Mouse (Mus musculus) cerebellum, adult 11-12 months (tissue): ENCODE measurements at regions not wholly inside any gene's neighbourhood (a gene's known extent, or its start where the extent isn't known, plus 50 kb on each side); places are given as distances from the start of the nearest gene placed in this dataset.
A peak's percentile ranks its signal among the peaks of the same experiment; 100 is the strongest.

ENCODE experiments used
- DNase-seq: peaks from one replicate; pipeline ENCODE4 v3.0.0; 2022

DNA sequence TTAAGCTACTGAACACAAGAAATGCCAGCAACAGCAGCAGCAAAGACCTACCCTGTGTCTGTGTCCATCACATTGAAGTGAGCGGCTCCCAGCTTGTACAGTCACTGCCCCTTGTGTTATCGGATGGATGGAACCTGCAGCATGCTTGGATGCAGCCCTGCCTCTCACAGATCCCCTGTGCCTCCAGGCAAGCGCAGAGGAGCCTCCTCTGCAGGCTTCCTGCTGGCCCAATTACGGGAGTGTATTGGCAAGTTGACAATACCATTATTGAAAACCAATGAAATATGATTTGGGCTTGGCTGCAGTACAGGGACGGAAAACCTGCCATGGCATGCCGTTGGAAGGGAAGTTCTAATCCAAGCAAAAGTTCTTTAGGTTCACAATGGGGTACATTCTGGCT is 81.9 kb upstream of the Otos start:
- DNase-seq, result no peak

DNA sequence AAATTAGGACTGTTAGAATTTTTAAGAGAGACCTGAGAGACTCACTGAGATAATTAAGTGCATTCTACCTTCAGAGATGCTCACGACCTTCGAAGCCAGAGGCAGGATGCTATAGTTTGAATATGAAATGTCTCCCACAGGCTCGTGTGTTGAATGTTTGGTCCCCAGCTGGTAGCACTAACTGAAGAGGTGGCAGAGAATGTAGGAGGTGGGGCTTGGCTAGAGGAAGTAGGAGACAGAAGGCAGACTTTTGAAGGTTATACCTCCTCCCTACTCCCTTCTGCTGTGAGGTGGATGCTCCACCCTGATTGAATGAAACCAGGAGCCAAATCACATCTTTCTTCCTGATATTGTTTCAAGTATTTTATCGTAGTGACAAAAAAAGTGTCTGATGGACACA is 79.3 kb upstream of the Otos start:
- no peak for DNase-seq

DNA sequence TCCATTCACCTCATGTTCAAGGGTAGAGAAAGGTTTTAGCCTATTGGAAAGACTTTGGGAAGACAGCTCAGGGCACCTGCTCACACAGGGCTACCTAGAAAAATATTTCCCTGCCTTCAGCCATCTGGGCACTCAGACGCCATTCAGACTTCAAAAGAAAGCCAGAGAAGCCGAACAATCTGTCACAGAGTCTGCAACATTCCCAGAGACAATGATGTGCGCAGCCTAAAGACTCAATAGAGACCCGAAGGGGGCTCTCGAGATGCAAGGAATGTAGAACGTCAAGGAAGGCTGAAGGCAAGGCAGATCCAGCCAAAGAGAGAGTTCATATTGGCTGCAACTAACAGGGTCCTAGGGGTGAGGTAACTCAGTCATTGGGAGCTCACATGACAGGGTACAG is 78.7 kb upstream of the Otos start:
- no peak for DNase-seq

DNA sequence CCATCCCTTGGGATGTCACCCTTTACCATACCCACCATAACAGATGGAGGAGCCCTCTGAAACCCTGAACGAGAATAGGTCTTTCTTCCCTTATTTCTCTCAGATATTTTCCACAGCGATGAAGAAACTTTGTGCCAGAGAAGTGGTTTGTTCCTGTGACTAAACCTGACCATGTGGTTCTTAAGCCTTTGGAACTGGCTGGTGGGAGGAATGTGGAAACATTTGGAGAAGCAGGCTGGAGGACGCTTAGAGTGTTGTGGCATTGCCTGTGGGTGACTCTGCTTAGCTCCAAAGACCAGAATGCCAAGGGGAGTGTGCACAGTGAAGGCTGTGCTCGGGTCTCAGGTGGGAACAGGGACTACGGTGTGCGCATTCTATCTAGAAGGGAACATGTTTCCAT is 77.7 kb upstream of the Otos start:
- no peak for DNase-seq

DNA sequence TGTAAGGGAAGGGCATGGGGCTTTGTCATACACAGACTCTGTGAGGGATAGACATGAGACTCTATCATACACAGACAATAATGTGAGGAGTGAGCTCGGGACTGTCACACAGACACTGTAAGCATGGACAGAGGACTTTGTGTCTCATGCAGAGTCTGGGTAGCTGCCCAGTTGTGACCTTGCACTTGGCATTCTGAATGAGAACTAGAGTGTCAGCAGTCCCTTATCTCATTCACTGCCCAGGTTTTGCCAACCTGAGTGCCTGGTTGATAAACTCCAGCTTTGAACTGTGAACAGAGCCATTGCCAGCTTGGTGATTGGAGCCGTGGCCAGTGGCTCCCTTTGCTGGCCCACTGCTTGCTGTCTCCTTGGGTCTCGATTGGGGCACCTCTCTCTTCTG is 75.5 kb upstream of the Otos start:
- no peak for DNase-seq

DNA sequence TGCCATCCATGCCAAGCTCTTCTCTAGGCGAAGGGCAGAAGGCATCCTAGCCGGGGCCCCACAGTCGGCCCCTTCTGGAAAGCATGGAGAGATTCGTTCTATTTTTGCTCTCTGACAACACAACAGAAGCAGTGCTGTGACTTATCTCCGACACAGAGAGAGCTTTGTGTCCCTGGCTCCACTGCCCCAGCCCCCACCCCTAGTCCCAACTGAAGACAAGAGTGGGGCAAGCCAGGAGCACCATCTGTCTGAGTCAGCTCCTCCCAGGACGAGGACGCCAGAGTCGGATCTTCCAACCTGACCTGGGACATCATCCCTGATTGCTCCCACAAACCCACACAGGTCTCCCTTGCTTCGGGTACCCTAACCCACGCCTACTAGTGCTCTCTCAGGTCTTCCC is 71.9 kb upstream of the Otos start:
- DNase-seq, result peak; percentile 46

DNA sequence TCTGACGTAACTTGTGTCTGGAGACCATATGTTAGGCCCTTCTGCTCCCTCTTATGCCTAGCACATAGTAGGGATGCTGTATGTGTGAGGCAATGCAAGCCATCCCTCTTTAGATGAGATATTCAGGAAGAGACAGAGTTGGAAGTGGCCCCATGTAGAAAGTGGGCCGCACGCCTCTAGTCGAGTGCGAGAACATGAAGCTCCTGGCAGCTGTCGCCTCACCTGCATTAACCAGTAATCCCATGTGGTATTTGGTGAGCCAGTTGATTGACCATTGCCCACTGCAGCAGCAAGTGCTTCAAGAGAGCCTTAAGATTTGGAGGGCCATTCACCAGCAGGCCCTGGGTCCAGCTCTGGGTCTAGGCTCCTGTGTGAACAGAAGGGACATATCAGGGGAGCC is 71.2 kb upstream of the Otos start:
- DNase-seq, result no peak

DNA sequence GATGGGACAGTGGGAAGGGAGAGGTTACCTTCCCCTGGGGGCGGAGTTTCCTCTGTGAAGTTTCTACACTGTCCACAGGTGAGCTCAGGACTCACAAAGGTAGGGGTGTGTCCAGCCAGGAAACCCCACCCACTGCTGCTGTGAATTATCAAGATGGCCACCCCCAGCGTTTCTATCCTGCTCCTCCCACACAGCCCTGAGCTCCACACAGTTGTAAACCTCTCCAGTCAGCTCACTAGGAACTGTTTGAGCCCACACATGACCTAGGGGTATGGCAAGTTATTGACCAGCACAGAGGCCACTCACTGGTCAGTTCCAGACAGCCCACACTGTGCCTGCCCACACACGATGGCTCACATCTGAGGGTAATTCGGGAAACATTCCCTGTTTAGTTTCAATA is 69.5 kb upstream of the Otos start:
- no peak for DNase-seq

DNA sequence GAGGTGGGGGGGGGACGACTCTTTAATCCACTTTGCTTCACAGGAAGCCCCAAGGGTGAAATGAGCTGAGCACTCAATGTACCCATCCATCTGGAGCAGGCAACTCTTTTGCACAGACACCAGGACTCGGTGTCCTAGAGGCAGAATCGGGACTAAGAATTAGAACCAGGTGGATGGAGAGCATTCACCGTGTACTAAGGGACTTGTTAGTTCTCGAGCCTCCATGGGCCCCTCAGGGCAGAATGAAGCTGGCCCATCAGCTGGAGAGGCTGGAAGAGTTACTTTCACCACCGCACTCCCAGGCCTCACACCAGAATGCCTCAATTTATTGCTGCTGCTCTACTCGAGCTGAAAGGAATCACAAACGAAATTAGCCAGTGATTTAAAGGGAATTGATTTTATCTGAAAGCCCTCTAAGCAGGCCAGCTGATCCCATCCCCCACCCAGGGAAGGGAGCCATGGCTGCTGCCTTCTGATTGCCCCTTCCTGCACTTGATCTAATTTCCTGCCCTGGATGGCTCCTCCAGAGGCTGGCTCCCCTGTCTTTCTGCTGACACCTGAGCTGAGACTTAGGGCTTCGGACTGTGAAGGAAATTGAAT is 66.2 kb upstream of the Otos start:
- DNase-seq, result no peak

DNA sequence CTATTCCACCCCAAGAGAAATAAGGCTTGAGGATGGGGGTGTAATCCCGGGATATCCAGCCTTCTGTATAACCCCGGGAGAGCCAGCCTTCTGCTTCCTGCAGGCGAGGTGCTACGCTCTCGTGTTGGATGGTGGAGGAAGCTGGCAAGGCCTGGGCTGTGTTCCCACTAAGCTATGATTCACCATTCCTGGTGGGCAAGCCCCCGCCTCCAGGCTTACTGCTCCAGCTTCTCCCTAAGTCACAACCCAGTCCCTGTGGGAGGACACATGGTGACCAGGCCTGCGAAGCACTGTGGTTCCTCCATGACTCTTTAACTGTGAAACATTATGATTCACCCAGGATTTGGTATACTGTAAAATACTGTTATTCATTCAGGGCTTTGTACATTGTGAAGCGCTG is 63.7 kb upstream of the Otos start:
- no peak for DNase-seq

DNA sequence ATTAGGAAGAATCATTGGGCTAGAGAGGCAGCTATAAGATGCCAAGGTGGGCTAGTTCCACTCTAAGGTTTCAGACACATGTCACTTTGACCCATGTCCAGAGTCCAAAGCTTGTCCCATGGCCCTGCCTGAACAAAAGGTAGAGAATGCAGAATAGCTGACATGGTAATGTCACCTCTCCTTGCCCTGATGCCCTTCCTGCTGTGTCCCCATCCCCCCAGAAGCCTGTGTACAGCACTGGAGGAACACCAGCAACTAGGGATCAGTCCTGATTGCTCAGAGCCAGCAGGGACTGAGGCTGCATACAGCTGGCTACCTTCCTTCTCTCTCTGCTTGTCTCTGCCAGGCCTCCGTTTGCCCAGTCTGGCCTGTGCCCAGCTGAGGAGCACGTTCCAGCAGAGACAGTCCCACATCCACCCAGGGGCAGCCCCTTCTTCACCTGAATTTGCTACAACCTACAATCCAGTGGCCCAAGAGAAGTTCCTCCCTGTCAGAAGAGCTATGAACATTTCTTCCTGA is 61.7 kb upstream of the Otos start:
- DNase-seq, result no peak

DNA sequence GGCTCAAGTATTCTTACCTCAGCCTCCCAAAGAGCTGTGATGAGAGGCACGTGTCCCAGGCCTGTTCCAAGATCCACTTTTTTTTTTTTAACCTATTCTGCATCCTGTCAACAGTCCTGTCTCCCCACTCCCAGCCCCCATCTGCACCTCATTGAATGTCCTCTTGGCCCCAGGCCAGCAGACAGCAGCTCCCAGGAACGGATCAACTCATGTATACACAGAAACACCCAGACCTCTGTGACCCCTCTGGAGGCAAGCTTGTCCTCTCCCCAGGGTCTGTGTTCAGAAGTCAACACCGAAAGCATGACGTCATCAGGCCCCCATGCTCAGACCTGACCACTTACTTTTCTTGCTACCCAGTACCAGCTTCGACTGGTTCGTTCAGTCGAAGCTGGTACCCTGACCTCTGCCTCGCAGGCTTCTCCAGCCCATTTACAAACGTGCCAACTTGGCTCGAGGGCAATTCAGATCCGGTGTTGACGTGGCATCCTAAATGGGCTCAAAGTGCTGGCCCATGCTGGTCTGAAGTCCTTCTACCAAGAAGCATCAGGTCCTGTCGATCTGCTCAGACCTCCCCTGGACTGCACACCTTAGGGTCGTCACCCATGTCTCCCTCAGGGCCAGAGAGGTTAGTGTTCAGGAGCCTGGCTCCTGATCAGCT is 60.7 kb upstream of the Otos start:
- DNase-seq, result no peak

DNA sequence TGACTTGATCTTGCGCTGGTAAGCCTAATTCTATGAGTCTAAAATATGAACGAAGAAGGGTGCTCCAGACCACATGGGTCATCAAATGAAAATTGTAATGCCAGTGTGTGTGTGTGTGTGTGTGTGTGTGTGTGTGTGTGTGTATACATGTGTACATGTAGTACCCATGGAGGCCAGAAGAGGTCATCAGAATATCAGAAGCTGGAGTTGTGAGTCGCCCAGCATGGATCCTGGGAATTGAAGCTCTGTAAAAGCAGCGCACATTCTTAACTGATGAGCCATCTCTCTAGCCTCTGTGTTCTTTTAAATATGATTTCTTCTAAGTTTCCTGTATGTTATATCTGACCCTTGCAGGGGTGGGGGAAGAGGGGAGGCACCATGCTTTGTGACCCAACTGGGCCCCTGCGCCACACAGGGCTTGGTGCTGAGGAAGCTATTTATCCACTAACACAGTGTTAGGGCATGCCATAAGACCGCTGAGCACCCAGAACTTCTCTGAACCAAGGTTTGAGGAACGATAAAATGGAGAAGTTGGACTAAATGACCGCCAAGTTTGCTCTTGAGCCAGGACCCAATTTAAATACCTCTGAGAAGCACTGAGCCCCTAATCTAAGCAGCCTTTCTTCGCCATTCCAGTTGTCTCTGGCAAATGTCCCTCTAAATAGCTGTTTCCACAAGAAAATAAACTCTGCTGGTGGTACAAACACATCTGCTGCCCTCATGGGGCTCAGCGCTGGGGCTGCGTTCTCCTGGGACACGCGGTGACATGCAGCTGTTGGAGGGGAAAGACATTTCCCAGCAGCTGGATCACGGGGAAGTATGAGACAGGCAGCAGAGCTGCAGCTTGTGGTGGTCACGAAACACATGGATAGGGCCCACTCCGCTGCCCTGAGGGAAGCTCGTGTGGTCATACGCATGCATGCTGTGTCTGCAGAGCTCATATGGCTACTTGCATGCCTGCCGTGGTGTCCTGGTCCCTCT is 59.6 kb upstream of the Otos start:
- DNase-seq, result no peak

DNA sequence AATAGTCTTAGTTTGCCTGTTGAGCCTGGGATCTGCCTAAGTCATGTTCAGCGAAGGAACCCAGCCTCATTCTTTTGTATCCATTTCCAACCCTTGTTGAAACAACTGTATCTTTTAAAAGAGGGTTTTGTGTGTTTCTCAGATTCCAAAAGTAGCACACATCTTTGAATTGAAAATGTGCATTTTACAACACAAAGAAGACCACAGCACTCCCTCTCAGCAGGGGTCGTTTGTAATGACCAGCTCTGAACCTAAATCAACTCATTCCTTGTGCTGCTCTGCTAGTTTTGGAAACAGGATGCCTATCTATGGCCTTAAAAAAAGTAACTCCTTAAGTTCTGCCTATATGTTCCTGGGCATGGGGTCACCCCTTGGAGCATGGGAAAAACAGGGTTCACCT is 58.8 kb upstream of the Otos start:
- DNase-seq, result no peak

DNA sequence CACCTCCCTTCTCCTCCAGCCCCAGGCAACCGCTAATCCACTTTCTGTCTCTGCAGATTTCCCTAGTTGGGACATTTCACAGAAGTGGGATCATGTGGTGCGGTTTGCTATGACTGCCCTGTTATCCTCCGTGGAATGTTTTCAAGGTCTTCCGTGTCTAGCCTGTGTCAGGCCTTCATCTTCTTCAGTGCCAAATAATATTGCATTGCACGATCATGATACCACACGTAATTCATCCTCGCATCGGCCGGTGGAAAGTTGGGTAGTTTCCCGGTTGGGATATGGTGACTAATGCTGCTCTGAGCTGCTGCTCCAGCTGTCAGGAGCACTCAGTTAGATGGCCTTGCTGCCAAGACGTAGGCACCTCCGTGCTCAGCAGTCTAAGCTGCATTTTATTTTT is 55.3 kb upstream of the Otos start:
- DNase-seq, result no peak

DNA sequence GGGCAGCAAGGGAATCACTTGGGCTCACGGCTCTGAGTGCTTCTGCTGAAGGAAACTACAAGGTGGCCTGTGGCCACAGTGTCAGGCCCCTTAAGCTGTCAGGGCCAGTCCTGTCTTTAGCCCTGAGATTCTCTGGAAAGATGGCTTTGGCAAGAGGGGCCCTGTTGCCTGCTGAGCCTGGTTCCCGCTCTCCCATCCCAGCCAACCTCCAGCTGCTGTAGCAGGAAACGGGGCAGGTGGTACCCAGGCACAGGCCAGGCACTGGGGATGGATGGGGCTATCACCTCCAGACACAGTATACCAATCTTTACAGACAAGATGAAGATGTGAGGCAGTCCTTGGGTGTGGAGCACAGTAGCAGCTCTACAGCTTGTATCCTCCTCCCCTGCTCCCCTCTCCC is 54.6 kb upstream of the Otos start:
- no peak for DNase-seq

DNA sequence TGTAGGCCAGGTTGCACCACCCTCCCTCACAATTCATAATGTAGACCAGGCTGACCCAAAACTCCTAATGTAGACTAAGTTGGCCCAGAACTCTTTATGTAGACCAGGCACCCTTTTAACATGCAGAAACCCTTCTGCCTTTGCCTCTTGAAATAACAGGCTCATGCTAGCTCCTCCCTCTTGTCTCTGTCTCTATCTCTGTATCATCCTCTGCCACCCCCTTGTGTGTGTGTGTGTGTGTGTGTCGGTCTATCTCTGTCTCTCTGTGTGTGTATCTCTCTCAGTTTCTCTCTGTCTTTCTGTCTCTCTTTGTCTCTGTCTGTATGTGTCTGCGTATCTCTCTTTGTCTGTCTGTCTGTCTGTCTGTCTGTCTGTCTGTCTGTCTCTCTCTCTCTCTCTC is 51.5 kb upstream of the Otos start:
- DNase-seq, result no peak

DNA sequence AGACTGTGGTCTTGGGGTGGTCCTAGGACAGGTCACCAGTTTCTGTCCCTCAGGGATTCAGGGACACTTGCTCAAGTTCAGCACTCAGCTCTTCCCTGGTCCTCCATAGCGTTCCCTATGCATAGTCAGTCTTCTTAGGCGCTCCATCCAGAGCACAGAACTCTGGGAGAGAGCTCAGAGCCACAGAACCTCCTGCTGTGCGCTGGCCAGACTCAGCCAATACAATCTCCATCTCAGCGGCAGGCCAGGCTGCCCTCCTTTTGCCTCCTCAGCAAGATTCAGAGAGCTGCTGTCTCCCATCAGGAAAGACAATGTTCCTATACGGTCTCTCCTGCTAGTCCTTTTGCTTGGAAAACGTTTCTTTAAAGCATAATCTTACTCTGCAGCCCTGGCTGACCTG is 51.1 kb upstream of the Otos start:
- peak; percentile 84 for DNase-seq

DNA sequence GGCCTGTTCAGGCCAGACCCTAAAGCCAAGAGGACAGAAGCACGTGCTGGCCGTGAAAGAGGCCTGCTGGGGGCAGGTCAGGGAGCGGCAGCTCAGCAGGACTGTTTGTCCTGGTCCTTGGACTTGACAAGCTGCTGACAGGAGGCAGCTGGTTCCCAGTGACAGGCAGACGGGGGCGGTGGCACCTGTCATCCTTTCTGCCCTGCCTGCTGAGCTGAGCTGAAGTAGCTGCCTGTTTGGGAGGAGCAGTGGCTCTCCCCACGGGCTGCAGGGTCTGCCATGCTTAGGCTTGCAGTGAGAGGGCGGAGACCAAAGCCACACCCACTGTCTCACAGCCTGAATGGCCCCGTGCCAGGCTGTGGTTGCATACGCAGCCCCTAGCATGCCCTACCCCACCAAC is 50.4 kb upstream of the Otos start:
- DNase-seq, result peak; percentile 86

DNA sequence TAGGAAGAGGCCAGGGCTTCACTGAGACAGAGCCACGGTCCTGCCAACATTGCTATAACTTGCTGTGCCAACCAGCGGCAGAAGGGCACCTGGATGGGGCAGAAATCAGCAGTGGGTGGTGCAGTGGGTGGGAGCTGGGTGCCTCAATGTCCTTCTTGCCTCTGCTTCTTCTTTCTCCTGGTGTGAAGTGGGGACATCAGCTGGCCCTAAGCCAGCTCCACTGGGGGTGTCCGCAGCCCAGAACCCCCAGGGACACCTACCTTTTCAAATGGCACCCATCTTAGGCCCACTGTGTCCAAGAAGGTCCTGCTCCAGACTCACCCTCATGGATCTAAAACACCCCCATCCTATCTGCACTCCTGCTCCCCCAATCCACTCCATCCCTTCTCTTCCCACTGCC is 49.9 kb upstream of the Otos start:
- DNase-seq, result peak; percentile 55
